Mouse (Mus musculus) testis, postnatal 14 days (tissue): ENCODE data around the gene Pfdn6.
A peak's percentile ranks its signal among the peaks of the same experiment; 100 is the strongest.
"Not testable (repeated sequence)": the region's sequence is repeated elsewhere in the genome, so short reads cannot be mapped to it uniquely, and the experiment has no call there.

Experiments used
- DNase-seq: peaks from one replicate; pipeline ENCODE4 v3.0.0; 2021; ENCODE audit warnings: low spot score

Pfdn6 gene

DNA sequence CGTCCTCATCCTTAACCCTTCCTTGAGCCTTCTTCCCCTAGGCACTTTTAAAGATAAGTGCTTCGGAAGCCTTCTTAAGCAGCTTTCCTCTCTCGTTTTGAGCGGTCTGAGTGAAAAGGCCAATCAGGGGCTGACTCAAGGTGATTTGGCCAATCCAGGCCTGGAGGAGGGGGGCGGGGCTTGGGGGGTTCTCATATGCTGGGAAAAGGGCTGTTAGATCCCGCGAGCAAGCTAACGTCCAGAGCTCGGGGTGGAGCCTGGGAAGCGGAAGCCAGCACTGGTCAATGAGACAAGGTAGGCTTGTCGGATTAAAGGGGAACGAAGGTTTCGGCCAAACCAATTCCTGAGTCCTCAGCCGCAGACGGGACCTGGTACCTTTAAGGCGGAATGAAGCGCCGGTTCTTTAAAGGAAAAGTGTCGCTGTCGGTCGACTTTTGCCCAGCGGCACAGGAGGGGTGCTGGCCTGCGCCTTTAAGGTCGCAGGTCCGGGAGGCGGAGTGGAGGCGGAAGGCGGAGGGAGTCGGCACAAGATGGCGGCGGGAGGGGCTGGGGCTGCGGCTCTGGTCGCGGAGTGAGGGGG lies 24.4 kb downstream of the Pfdn6 start, which contains the start of the genes Tapbp and Zbtb22:
TSS of gene Tapbp (plus strand) at position 229 of the 580 bp plus-strand sequence.
TSS of gene Zbtb22 (plus strand) at position 234 of the 580 bp plus-strand sequence.
- DNase-seq: peak; percentile 98

DNA sequence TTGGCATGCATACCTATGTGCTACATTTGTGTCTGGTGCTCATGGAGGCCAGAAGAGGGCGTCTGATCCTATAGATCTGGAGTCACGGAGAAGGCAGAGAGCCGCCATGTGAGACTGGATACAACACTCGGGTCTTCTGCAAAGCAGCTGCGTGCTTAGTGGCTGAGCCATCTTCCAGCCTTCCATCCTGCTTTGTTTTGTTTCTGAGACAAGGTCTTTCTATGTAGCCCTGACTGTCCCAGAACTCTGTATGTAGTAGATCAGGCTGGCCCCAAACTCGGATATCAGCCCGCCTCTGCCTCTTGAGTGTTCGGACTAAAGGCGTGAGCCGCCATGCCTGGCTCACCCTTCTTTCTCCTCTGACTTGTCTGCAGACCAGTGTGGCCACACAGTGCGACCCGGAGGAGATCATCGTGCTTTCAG lies 25.2 kb downstream of the Pfdn6 start:
- no peak for DNase-seq

DNA sequence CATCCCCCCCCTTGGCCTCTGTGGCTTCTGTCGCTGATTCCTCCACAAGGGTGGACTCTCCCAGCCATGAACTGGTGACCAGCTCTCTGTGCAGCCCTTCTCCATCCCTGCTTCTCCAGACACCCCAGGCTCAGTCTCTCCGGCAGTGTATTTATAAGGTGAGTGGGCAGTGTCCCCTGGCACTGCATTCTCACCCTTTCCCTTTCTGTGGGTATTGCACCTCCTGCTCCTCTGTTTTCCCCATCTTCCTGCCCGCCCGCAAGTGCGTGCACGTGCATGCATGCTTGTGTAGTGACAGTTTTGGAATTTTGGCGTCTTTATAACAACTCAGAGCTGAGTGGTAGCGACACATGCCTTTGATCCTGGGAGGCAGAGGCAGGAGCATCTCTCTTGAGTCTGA lies 26.2 kb downstream of the Pfdn6 start:
- no peak for DNase-seq

DNA sequence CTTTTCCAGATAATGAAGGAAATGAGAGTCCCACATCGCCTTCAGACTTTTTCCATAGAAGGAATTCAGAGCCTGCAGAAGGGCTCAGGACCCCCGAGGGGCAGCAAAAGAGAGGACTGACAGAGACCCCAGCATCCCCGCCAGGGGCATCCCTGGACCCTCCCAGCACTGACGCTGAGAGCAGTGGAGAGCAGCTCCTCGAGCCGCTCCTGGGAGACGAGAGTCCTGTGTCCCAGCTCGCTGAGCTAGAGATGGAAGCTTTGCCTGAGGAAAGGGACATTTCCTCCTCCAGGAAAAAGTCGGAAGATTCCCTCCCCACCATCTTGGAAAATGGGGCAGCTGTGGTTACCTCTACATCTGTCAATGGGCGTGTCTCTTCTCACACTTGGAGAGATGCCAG lies 26.9 kb downstream of the Pfdn6 start:
- no peak for DNase-seq

DNA sequence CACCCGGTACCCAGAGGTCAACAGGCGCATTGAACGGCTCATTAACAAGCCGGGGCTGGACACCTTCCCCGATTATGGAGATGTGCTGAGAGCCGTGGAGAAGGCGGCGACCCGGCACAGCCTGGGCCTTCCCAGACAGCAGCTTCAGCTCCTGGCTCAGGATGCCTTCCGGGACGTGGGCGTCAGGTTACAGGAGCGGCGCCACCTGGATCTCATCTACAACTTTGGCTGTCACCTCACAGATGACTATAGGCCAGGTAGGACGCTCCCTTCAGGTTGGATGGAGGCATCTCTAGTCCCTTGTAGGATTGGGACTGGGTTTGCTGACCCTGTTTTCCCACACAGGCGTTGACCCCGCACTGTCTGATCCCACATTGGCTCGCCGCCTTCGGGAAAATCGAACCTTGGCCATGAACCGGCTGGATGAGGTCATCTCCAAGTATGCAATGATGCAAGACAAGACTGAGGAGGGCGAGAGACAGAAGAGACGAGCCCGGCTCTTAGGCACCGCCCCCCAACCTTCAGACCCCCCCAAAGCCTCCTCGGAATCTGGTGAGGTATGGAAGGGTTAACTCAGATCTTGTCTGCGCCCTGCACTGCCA lies 28.2 kb downstream of the Pfdn6 start:
- no peak for DNase-seq

DNA sequence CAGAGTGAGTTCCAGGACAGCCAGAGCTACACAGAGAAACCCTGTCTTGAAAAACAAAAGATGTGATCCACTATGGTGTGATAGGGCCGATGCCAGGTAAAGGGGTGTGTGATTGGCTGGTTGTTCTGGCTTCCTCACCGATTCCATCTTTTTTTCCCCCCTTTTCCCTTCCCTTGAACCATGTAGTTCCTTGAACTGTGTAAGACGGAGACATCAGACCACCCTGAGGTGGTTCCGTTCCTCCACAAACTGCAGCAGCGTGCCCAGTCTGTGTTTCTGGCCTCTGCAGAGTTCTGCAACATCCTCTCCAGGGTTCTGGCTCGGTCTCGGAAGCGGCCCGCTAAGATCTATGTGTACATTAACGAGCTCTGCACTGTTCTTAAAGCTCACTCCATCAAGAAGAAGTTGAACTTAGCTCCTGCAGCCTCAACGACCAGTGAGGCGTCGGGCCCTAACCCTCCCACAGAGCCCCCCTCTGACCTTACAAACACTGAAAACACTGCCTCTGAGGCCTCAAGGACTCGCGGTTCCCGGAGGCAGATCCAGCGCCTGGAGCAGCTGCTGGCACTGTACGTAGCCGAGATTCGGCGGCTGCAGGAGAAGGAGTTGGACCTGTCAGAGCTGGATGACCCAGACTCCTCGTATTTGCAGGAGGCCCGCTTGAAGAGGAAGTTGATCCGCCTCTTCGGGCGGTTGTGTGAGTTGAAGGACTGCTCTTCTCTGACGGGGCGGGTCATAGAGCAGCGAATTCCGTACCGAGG lies 28.9 kb downstream of the Pfdn6 start:
- DNase-seq: no peak

DNA sequence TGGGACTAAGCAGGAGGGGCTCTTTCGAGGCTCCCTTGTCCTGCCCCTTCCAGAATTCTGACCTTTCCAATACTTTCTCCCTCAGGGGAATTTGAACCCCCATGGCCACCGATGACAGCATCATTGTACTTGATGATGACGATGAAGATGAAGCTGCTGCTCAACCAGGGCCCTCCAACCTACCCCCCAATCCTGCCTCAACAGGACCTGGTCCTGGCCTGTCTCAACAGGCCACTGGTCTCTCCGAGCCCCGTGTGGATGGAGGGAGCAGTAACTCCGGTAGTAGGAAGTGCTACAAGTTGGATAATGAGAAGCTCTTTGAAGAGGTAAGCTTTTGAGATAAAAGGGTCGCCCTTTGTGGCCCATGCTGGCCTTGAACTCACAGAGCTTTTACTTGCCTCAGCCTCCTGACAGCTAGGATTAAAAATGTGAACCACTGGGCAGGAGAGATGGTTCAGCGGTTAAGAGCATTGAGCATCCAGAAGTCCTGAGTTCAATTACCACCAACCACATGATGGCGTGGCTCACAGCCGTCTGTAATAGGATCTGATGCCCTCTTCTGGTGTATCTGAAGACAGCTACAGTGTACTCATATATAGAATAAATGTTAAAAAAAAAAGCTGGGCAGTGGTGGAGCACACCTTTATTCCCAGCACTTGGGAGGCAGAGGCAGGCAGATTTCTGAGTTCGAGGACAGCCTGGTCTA lies 29.6 kb downstream of the Pfdn6 start:
- DNase-seq: no peak

DNA sequence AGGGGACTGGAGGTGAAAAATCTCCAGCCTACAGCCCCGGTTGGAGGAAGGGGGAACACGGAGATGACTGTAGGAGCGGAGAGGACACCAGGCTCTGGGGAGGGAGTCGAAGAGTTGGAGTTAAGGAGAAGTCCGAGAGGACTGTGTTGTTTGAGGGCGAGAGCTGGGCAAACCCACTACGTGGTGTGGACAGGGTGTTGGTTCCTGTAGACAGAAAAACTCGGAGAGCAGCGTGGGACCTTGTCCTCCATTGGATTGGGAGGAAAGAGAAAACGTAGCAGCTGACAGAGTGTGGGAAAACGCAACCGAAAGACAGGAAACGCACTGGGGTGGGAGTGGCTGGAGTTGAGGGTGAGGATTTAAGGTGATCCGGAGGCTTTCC lies 30.3 kb downstream of the Pfdn6 start:
- DNase-seq: no peak

DNA sequence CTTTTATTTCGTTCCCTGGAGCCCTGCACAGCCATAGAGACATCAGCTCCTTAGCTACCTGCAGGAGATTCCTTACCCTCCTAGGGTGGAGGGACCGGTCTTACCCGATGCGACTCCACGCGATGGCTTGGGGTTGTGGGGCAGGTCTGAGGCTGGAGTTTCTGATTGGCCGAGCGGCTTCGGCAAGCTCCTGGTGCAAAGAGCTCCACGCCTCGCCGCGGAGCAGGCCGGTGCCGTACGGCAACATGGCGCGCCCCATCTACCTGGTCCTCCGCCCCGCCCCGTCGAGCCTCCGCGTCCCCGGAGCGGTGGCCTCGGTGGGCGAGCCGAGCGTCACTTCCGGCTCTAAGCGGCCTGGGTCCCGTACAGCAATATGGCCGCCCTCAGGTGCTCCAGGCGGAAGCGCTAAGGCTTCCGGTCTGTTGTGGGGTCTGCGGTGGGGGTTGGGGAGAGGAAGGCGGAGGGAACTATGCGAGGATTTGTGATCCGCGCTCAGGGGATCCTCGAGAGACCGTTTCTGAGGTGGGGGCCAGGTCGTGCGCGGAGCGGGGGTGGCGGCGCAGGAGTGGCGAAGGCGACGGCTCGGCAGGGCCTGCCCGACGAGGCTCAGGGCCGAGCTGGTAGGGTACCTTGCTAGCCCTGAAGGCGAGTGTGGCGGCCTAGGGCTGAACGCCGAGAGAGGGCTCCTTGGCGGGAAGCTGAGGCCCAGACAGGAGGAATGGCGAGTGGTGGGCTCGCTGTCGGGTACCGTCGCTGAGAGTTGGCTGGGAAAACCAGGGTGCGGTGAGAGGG lies 30.9 kb downstream of the Pfdn6 start, which contains the start of gene Daxx:
TSS of gene Daxx (plus strand) at position 338 of the 792 bp plus-strand sequence.
- peak; percentile 97 for DNase-seq

DNA sequence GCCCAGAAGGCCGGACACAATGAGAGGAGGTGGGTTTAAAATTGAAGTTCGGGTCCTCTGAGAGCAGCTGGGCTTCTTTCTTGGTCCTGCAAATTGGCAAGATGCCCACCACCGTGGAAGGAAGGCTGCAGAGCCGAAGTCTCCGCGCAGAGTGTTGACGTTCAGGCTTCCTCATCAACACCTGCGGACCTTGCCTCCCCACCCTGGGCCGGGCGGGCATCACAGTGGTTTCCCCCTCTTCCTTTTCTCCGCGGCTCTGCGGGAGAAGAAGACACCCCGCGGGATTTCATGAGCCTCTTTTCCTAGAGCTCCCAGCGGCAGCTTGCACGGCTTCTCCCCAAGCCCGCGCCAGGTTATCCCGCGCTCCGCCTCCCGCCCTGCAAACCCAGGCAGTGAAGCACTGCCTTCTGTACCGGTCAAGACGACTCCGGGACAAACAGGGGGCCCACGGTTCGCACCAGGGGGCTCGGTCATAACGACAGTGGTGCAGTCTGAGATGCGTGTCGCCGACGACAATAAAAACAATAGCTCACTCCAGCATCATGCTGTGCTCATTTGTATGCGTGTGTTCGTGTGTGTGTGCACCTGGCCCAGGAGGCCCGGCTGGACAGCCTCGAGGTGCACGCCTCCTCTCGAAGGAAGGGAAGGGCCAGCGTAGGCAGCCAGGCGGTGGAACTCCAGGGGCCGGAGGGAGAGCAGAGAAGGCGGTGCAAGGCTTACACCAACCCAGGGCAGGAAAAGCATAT lies 31.6 kb downstream of the Pfdn6 start:
- no peak for DNase-seq

DNA sequence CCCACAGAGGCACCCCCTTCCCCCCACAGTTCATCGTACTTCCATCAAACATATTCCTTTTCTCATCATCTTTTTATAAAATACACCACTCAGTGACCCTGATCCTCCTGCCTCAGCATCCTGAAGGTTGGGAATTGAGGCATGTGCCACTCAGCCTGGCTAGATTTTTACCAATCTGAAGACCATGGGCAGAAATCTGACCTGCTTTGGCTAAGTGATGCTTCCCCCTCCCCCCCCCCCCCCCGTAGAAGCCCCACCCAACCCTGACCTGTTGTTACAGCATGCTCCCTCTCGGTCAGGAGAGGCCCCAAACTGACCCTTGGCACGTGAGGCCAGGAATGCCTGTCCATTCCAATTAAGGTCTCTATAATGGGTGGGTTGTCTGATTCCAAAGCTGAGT lies 35.3 kb downstream of the Pfdn6 start, which contains the start of gene Platr17:
TSS of gene Platr17 (plus strand) at position 301 of the 400 bp plus-strand sequence.
- DNase-seq: not testable (repeated sequence)

DNA sequence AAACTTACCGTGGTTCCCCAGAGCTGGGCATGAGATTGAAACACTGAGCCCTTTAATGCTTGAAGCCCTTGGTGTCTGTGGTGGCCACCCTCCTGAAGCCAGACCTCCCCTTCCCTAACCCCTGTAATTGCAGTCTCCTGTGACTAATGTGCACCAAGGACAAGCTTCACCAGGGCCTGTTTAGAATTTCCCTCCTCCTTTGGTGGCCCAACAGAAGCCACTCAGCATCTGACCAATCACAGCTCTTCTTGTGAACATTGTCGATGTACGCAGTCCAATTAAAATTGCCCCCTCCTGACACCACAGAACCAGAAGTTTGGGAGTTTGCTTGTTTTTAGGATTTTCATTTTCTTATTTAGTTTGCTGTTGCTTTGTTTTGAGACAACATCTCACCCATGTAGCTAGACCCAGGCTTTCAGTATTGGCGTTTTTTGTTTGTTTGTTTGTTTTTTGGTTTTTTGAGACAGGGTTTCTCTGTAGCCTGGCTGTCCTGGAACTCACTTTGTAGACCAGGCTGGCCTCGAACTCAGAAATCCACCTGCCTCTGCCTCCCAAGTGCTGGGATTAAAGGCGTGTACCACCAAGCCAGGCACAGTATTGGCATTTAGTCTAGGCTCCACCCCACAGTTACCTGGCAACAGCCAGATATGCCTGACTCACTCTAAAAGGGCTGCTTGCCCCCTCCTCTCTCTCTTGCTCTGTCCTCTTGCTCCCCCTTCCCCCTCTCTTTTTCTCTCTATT lies 36.1 kb downstream of the Pfdn6 start:
- DNase-seq: not testable (repeated sequence)

DNA sequence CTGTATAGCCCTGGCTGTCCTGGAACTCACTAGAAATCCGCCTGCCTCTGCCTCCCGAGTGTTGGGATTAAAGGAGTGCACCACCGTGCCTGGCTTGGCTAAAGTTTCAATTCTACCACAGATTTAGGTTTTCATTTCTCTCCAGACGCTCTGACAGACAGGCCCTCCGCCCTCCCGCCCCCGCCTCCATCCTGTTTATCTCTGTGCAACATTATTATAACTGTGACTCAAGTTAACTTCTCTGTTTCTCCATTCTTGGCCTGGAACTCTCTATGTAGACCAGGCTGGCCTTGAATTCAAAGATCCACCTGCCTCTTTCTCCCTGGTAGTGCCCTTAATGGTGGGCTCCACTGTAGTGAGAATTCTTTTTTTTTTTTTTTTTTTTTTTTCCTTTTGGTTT lies 37.7 kb downstream of the Pfdn6 start:
- DNase-seq: no peak

DNA sequence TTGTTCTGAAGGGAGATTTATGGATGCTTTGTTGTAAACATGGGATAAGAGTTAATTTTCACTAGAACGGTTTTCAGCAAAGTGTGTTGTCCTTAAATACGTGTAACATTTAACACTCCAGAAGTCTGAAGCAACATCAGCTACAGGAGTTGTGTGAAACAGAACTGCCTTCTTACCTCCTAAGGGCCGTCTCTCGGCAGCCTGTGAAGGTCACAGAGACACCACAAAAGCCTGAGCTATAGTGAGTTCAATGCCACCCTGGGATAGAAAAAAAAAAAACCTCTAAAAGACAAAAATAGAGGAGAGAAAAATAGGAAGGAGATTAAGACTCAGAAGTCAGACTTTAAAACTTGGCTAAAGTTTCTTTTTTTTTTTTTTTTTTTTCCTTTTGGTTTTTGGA lies 38.1 kb downstream of the Pfdn6 start:
- no peak for DNase-seq

DNA sequence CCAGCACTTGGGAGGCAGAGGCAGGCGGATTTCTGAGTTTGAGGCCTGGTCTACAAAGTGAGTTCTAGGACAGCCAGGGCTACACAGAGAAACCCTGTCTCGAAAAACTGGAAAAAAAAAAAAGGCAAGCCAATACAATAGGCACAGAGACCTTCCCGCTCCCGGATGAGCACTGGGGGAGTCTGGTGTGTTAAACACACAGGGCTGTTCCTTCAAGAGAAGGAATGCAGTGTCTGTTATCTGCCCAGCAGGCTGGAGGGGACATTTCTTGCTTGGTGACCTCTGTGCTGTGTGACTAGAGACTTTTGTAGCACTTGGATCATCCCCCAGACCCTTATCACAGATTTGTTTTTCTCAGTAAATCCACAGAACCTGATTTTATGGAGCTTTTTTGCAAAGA lies 38.5 kb downstream of the Pfdn6 start:
- DNase-seq: peak; percentile 78

DNA sequence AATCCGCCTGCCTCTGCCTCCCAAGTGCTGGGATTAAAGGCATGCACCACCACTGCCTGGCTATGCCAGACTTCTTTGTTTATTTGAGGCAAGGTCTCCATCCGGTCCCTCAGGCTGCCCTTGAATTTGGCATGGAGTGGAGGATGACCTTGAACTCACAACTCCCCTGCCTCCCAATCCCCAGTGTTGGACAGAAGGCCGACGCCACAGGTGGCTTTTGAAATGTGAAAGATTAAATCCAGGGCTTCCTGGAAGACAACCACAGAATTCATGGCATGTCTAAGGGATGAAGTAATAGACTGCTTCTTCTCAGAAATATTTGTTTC lies 39.2 kb downstream of the Pfdn6 start:
- DNase-seq: no peak

DNA sequence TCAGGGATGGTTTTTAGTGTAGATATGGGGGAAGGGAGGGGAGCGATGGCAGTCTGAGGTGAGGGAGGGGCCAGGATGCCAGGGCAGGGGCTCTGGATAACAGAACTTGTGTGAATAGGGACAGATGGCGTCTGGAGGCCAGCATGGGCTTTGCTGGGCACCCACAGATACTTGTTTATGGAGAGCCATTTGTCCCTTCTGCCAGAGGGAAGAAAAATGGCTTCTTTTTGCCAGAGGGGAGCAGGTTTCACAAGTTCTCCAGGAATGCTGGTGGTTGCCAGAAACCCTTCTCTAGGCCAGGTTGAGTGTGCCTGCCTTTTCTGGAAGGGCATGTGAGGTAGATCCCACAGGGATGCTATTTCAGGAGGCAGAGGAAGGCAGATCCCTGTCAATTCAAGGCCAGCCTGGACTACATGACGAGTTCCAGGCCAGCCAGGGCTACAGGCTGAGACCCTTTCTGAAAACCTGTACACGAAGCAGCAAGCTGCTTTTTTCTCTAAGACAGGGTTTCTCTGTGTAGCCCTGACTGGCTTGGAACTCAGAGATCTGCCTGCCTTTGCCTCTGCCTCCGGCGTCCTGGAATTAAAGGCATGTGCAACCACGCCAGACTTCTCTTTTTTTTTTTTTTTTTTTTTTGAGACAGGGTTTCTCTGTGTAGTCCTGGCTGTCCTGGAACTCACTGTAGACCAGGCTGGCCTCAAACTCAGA lies 39.7 kb downstream of the Pfdn6 start:
- DNase-seq: no peak

DNA sequence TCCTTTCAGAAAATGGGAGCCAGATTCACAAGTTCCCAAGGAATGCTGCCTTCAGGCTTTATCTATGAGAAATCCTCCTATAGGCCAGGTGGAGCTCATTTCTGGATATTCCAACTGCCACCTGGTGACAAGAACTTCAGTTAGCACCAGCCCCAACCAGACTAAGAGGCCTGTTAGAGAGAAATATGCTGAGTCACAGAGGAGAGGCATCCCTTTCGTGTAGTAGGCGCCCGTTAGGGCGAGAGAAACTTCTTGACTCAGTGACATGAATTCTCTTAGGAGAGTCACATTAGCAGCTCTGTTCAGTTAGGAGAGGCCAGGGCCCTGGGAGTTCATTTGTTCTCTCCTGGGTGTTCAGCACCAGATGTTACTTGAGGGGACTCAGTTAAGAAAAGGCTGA lies 40.5 kb downstream of the Pfdn6 start:
- DNase-seq: no peak

DNA sequence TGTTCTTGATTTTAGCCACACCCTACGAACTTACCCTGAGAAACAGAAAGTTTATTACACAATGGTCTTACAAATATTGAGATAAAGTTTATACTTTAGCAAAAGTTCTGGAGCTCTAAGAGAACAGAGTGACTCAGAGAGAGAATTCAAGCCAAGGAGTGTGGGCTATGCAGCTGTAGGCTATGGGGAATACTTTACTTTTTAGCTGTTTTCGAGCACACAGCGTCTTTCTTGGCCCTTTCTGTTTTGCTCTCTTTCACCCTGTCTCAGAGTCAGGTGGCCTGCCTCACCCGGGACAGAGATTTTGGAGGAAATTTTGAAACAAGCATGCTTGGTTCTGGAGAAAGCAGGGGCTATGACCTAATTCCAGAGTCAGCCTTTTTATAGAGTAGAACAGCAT lies 42.0 kb downstream of the Pfdn6 start:
- not testable (repeated sequence) for DNase-seq
